Mouse (Mus musculus) cortical plate, adult 2 months (tissue): Measurements from ENCODE around the gene Sec62. TPM values are rescaled to one million over a fixed set of nuclear protein-coding genes. Genes with fewer than 3 reads are reported as not detected.

ENCODE experiments used
- H3K27ac ChIP-seq: fragments of 200-500 bp; 2 replicates; pipeline ENCODE4 v1.5.1; 2012; ENCODE audit warnings: low read length, control low read depth, inconsistent platforms; ENCODE audit not compliant: insufficient read depth
- H3K4me1 ChIP-seq: fragments of 200-500 bp; 2 replicates; pipeline ENCODE4 v1.6.1; 2011; ENCODE audit warnings: low read length; ENCODE audit not compliant: control insufficient read depth, insufficient read depth
- H3K4me3 ChIP-seq: fragments of 200-500 bp; 2 replicates; pipeline ENCODE4 v1.5.1; 2011; ENCODE audit warnings: mild to moderate bottlenecking, low read length, control low read depth; ENCODE audit not compliant: insufficient read depth
- CTCF ChIP-seq: fragments of 200-500 bp; IDR thresholded peaks from 2 replicates; pipeline ENCODE4 v1.5.1; 2011; ENCODE audit warnings: mild to moderate bottlenecking, control low read depth, low read length; ENCODE audit not compliant: insufficient read depth; ENCODE audit errors: extremely low read depth
- POLR2A ChIP-seq: fragments of 200-500 bp; IDR thresholded peaks from 2 replicates; pipeline ENCODE4 v1.6.1; 2011; ENCODE audit warnings: mild to moderate bottlenecking, low read length, control low read depth; ENCODE audit not compliant: insufficient read depth; ENCODE audit errors: extremely low read depth
- polyA plus RNA-seq: library from polyadenylated mRNA; depleted of rRNA; stranded (reverse); fragments of >200 nt; gene quantifications from 2 replicates; pipeline ENCODE4 v1.2.3, GENCODE M21; 2012

Gene Sec62
- polyA plus RNA-seq, 1 experiment = 89.9 TPM

DNA sequence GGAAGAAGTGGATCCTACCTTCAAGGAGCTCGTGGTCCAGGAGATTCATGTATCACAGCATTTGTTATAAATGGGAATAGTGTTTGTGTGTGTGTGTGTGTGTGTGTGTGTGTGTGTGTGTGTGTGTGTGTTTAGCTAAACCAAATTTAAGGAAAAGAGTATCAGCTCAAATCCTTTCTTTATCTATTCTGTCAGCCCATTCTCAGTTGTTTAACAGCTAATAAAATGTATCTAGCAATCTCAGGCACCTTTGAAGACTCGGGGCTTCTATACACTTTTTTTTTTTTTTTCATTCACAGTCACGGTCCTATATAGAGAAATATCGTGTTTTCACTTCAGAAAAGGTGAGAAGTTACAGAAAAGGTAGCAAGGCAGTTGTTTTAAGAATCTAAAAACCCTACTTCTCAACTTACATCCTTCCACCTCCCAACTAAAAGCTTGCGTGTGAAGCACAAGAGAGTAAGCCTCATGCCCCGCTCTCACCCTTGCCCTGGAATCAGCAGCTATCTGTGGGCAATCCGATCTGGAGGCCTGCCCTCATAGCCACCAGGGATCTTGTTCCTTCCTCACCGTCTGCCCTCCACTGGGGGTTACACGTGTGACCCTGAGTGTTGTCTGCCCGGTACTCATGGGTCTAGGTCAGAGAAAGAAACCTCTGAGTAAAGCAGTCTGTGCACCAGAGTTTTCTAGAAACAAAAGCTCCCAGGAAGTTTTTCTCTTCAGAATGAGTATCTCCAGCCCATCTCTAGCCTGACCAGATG lies 22.7 kb upstream of the Sec62 start:
- no peak for TF ChIP-seq CTCF
- TF ChIP-seq POLR2A = no peak
- Histone ChIP-seq H3K4me1 (peaks cover 3% of the 10 kb centered on the region; the same call in 1 of the 2 replicates), H3K4me3 (no peak overlapping the region), H3K27ac (no peak overlapping the region)

DNA sequence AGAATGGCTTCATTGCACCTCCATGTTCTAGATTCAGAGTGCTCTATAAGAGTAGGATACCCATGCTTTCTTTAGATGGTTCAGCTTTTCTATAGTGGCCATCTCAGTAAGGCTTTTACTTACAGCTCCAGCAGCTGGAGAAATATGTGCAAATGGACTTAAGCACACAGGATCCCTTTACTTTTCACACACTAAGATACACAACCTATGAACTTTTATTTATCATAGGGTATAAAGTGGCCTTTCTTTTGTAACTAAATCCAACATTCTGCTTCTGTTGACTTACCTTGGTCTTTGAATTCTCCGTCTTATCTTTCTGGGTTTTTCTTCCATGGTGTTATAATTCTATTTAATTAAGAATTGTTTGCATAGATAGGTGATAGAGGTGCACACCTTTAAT lies 21.1 kb upstream of the Sec62 start:
- Histone ChIP-seq H3K4me3 (no peak overlapping the region), H3K4me1 (peaks cover 4% of the 10 kb centered on the region; the same call in 1 of the 2 replicates), H3K27ac (no peak overlapping the region)
- TF ChIP-seq CTCF (no peak), POLR2A (no peak)

DNA sequence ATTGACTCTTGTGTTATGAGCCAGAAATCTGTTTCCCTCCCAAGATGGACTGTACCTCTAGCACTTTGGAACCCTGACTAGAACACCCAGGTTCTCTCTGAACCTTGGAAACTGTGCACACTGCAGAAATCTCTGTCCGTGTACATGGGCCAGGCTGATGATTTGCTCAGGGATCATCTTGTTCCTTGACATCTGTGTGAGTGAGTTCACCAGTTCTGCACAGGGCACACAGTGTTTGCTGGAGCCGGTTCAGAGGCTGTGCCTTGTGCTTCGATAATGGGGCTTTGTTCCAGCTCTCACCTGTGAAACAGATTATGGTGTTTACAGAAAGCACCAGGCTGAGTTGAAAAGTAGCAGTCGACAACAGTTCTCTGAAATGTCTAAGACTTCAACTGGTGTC lies 20.0 kb upstream of the Sec62 start:
- TF ChIP-seq CTCF (no peak), POLR2A (no peak)
- Histone ChIP-seq H3K4me1 (peaks cover 4% of the 10 kb centered on the region; the same call in 1 of the 2 replicates), H3K4me3 (no peak overlapping the region), H3K27ac (no peak overlapping the region)

DNA sequence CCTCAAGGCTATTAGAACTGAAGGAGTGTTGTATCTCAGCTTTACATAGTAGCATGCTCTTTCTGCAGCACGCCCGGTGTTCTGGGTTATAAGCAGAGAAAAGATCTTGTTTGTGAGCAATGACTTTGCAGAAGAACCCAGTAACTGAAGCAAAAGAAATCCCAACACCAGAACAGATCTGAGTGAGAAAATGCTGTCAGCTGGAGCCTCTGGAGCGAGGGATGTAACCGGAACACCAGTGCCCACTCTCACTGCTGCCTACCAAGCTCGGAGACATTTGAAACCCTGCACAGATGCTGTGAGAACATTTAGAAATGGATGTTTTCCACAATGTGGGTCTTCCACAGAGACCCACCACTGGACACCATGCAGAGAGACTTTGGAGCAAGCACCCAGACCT lies 18.0 kb upstream of the Sec62 start:
- Histone ChIP-seq H3K27ac (peak overlapping the region; percentile 22; the same call in 1 of the 2 replicates), H3K4me1 (peaks cover 4% of the 10 kb centered on the region; the same call in 1 of the 2 replicates), H3K4me3 (no peak overlapping the region)
- TF ChIP-seq POLR2A (no peak), CTCF (no peak)

DNA sequence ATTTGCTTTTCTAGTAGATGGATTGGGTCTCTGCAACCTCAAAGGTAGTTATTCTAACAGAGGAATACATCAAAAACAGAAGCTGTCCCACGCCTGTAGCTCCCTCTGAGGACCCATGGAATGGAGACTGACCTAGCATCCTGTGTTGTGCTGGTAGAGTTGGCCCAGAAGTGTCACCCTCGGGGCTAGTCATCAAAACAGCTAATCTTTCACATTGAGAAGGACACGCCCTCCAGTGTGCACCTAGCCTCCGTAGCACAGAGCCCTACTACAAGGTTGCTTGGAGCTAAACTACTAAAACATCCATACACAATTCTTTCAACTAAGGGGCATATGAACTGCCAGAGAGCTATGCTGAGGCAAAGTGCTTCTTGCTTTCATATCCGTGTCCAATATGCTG lies 14.7 kb upstream of the Sec62 start:
- H3K4me3 ChIP-seq = no peak overlapping the region
- H3K4me1 ChIP-seq = peaks cover 4% of the 10 kb centered on the region; the same call in 1 of the 2 replicates
- no peak overlapping the region for H3K27ac ChIP-seq
- no peak for TF ChIP-seq CTCF

DNA sequence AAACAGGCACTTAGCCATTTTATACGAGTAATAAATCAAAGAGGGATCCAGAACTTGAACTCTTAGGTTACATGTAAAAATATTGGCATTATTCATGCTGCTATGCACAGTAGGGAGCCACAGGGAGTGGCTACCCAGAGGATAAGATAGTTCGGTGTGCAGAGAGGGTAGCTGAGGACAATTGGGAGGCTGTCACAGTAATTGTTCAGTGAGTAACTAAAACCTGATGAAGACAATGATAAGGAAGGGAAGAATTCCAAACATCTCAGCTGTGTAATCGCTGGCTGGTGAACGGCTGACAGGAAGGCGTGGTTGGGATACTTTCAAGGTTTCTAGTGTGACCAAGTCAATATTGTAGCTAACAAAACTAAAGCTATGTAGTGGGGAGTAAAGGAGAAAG lies 4.1 kb upstream of the Sec62 start:
- no peaks in the 10 kb centered on the region for H3K4me1 ChIP-seq
- H3K27ac ChIP-seq = no peak overlapping the region
- no peak overlapping the region for H3K4me3 ChIP-seq
- TF ChIP-seq CTCF (no peak), POLR2A (no peak)

DNA sequence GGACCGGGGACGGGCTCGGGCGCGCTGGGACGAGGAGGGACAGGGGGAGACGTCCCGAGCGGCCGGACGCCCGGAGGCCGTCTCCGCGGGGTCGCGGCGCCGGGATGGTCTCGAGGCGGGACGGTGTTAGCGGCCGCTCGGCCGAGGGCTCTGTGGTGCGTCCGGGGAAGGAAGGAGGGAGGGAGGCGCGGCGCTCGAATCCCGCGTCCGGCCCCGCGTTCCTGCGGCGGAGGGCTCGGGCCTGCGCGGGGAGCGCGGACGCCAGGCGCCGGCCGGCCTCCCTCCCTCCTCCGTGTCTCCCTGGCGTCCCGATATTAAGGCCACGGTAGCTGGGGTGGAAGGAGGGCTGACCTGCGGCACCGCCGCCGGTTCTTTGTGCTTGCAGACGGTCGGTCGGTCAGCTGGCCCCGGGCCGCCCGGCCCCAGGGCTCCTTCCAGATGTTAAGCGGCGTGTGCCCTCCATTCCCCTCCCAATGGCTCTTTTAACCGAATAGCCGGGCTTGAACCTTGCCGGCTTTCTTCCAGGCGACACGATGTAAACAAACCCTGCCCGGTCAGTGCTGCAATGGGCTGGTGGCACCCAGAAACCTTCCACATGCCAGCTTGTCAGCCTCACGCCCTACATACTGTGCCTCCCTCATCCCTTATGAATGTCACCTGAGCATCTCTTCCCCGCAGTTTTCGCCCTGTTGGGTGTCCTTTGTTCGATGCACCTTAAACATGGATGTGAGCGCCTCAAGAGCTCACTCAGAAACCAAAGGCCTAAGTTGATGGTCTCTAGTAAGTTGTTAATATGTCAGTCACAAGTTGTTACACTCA lies 937 bp downstream of the Sec62 start:
- peaks cover 1% of the 10 kb centered on the region; the same call in 1 of the 2 replicates for H3K4me1 ChIP-seq
- H3K4me3 ChIP-seq = peak overlapping the region; percentile 80
- H3K27ac ChIP-seq = peak overlapping the region; percentile 100
- TF ChIP-seq POLR2A = no peak
- TF ChIP-seq CTCF = no peak

DNA sequence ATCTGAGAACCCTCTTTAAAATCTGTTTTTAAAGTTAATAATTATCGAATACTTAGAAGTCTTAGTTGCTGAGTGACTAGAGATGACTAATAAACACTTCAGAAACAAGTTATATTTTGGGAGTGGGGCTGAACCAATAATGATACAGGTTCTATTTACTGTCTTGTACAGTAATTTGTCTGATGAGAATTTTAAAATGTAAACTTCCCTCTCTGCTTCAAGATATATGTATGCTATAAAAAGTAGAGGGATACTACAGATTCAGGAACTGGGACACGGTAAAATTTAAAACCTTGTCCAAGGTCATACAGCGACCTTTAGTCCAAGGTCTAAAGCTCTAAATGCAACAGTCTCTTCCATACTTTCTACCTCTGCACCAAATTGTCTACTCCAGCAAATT lies 9.5 kb downstream of the Sec62 start:
- H3K4me1 ChIP-seq = no peaks in the 10 kb centered on the region
- H3K4me3 ChIP-seq = no peak overlapping the region
- no peak overlapping the region for H3K27ac ChIP-seq
- TF ChIP-seq CTCF (no peak), POLR2A (no peak)

DNA sequence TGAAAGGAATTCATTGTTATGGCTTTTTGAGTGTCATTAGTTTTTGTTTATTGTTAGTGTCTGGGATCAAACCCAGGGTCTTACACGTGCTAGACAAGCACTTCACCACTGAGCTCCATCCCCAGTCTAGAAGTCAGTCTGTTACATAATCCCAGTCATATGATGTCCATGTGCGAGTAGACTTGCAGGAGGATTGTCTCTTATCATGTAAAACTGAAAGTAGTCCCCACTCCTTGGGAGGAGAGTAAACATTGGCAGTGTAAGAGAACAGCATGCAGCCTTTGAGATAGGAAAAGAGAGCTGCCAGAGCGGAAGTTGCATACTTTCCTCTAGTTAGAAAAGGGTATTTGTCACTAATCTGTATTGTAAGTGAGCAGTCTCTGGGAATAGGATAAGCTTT lies 20.2 kb downstream of the Sec62 start:
- Histone ChIP-seq H3K4me3 (no peak overlapping the region), H3K4me1 (no peaks in the 10 kb centered on the region), H3K27ac (no peak overlapping the region)
- TF ChIP-seq CTCF (no peak), POLR2A (no peak)
